Mouse (Mus musculus) ES-E14 (cell line): ENCODE data around the gene Dtnb. TPM values are rescaled to one million over a fixed set of nuclear protein-coding genes. Genes with fewer than 3 reads are reported as not detected.

Experiments used
- DNase-seq: peaks from one replicate; pipeline ENCODE4 v3.0.0-alpha.2; 2013; ENCODE audit warnings: low read depth, low spot score
- H3K27ac ChIP-seq: 2 replicates; pipeline ENCODE4 v1.5.1; 2012; ENCODE audit warnings: low read depth, mild to moderate bottlenecking, low read length, moderate library complexity, mixed read lengths; ENCODE audit not compliant: poor library complexity, insufficient read depth, severe bottlenecking
- H3K36me3 ChIP-seq: 2 replicates; pipeline ENCODE4 v1.6.1; 2012; ENCODE audit warnings: mild to moderate bottlenecking, low read length, moderate library complexity, mixed read lengths; ENCODE audit not compliant: control insufficient read depth, poor library complexity, insufficient read depth, severe bottlenecking
- H3K4me1 ChIP-seq, 2 experiments: fragments of 150-350 bp in 1 of 2; sonication (generic) in 1 of 2; 2 replicates each; pipeline ENCODE4 v1.6.1; 2012; ENCODE audit warnings: low read length in 2 of 2, mild to moderate bottlenecking in 1 of 2, mixed read lengths in 1 of 2; ENCODE audit not compliant: control insufficient read depth in 2 of 2, insufficient read depth in 2 of 2, poor library complexity in 1 of 2
- H3K4me3 ChIP-seq, 2 experiments: fragments of 150-350 bp in 1 of 2; sonication (generic) in 1 of 2; 2 replicates each; pipeline ENCODE4 v1.5.1; 2012; ENCODE audit warnings: low read length in 2 of 2, low read depth in 1 of 2, mild to moderate bottlenecking in 1 of 2, mixed read lengths in 1 of 2; ENCODE audit not compliant: insufficient read depth in 1 of 2, poor library complexity in 1 of 2, severe bottlenecking in 1 of 2
- H3K9ac ChIP-seq: 2 replicates; pipeline ENCODE4 v1.6.1; 2012; ENCODE audit warnings: low read depth, mild to moderate bottlenecking, low read length, mixed read lengths; ENCODE audit not compliant: poor library complexity, insufficient read depth, severe bottlenecking
- H3K9me3 ChIP-seq: fragments of 150-350 bp; sonication (generic); 2 replicates; pipeline ENCODE4 v1.6.1; 2012; ENCODE audit warnings: low read depth, mild to moderate bottlenecking, low read length; ENCODE audit not compliant: control insufficient read depth, insufficient read depth
- CHD2 ChIP-seq: IDR thresholded peaks from 2 replicates; pipeline ENCODE4 v1.6.1; 2014; ENCODE audit warnings: mild to moderate bottlenecking, low read depth, low read length, inconsistent platforms
- HCFC1 ChIP-seq: IDR thresholded peaks from 2 replicates; pipeline ENCODE4 v1.6.1; 2012; ENCODE audit warnings: low read length, inconsistent platforms, borderline replicate concordance; ENCODE audit not compliant: insufficient read depth
- MAFK ChIP-seq: IDR thresholded peaks from 2 replicates; pipeline ENCODE4 v1.6.1; 2014; ENCODE audit warnings: mild to moderate bottlenecking, low read depth, low read length, inconsistent platforms; ENCODE audit not compliant: insufficient read depth
- ZC3H11A ChIP-seq: IDR thresholded peaks from 2 replicates; pipeline ENCODE4 v1.6.1; 2012; ENCODE audit warnings: low read depth, mild to moderate bottlenecking, inconsistent platforms, low read length, borderline replicate concordance
- ZNF384 ChIP-seq: IDR thresholded peaks from 2 replicates; pipeline ENCODE4 v1.6.1; 2012; ENCODE audit warnings: low read depth, low read length, inconsistent platforms
- in situ Hi-C, 2 experiments: fragments of 600-800 bp; cut with MboI; formaldehyde crosslinking; loops; one replicate each; pipeline ENCODE4 v1.15.1; 2025; ENCODE audit warnings: low sequenced_read_pairs in 2 of 2, inconsistent platforms in 1 of 2; ENCODE audit not compliant: unreplicated experiment in 2 of 2
- total RNA-seq: library from RNA; depleted of rRNA; stranded (reverse); fragments of 300-350 nt; gene quantifications from 2 replicates; pipeline ENCODE4 v1.2.3, GENCODE M21; 2012

The Dtnb gene
- total RNA-seq, 1 experiment = 31.2 TPM

DNA sequence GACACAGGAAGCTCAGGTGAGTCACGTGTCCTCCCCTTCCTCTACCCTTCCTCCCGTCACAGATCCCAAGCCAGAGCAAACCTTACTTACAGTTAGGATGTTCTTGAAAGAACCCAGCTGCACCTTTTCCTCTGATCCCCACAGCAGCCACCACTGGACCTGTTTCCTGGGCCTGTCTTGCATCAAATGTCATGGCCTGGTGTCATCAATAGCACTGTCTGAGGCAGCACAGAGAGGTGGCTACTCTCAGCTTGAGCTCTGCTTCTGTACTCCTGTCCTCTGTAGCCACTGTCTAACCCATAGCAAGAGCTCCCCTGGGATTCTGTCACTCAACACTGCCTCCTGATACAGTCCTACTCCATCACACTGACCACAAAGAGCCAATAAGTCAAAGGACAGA, 207.5 kb downstream of the Dtnb start:
- no peak overlapping the region for H3K27ac ChIP-seq
- TF ChIP-seq ZC3H11A (no peak), HCFC1 (no peak), CHD2 (no peak), ZNF384 (no peak), MAFK (no peak)
- H3K4me1 ChIP-seq = peaks cover 0 to 22% of the 10 kb centered on the region in 2 experiments; a peak in 3 of 4 replicates
- H3K9ac ChIP-seq = no peak overlapping the region
- no peak for DNase-seq
- no peak overlapping the region for H3K4me3 ChIP-seq
- no peaks in the 10 kb centered on the region for H3K9me3 ChIP-seq
- H3K36me3 ChIP-seq = no peaks in the 10 kb centered on the region; the same call in 1 of the 2 replicates
- in situ Hi-C loops = no loop called here

DNA sequence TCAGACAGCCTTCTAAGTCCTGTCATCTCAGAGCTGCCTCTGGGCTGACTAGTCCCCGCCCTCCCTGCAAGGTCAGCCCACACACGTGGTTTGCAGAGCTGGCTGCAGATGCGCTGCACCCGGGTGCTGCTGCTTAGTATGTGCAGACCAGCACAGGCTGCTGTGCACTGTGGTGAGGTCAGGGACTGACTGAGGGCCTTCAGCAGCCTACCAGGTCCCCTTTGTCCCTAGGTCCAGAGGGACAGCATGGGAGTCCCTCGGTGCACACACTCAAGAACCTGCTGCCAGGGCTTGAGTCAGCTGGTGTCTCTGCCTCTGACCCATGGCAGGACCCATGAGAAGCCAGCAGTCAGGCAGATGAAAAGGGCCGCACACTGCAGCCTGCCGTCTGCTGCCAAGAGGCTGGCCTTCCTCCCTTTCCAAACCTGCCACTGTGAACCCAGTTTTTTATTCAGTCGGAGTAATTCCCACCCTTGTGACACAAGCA, 208.3 kb downstream of the Dtnb start:
- Histone ChIP-seq H3K9ac (no peak overlapping the region; the same call in 1 of the 2 replicates), H3K27ac (peak overlapping the region; percentile 77), H3K36me3 (no peaks in the 10 kb centered on the region; the same call in 1 of the 2 replicates), H3K9me3 (no peaks in the 10 kb centered on the region), H3K4me1 (peaks cover 0 to 24% of the 10 kb centered on the region in 2 experiments; a peak in 3 of 4 replicates), H3K4me3 (no peak overlapping the region; a peak in 1 of 4 replicates)
- in situ Hi-C loops = no loop called here
- TF ChIP-seq CHD2 (no peak), ZC3H11A (no peak), ZNF384 (no peak), MAFK (no peak), HCFC1 (no peak)
- DNase-seq = no peak

DNA sequence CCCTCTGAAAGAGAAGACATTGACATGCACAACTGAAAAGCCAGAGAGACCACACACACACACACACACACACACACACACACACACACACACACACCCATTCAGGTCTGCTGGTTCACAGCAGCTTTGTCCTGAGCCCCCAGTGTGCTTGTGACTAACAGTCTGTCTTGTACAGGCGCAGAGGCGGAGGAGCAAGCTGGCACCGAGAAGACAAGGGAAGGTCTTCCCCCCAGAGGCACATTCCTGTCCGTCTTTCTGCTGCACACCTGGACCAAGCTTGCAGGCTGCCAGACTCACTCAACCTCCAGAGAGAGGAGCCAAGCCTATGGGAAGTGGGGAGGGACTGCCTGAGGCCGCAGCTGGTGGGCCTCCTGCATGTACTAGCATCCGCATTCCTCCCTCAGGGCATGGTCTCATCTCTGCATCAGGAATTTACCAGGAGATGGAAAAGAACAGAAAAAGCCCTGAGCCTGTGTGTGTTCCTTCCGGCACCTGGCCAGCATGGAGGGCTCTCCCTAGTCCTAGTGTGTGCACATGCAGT, 208.8 kb downstream of the Dtnb start:
- no peak for TF ChIP-seq MAFK
- TF ChIP-seq CHD2 = no peak
- TF ChIP-seq HCFC1 = no peak
- no peak for TF ChIP-seq ZNF384
- no peak for TF ChIP-seq ZC3H11A
- Histone ChIP-seq H3K9me3 (no peaks in the 10 kb centered on the region), H3K27ac (peak overlapping the region; percentile 77), H3K4me1 (peaks cover 0 to 22% of the 10 kb centered on the region in 2 experiments; a peak in 3 of 4 replicates), H3K36me3 (no peaks in the 10 kb centered on the region), H3K9ac (no peak overlapping the region), H3K4me3 (peak overlapping the region; percentile 10 to 19; a peak in 1 of 4 replicates)
- in situ Hi-C loops = no loop called here
- DNase-seq = peak; percentile 50

DNA sequence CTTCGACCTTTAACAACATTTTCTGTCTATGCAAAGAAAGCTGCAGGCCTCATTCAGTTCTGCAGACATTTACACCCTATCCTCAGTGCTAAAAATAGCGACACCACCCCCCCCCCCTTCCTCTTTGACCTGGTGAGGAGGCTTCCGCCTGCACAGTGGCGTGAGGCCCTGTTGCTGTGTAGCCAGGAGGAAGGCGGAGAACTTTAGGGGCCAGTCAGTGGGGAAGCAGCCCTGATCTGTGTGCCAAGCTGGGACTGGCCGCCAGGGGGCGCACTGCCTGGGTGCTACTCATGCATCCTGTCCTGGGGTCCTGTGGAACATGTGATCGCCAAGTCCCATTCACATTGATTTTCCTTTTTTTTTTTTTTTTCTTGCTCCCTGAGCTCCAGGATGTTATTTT, 209.3 kb downstream of the Dtnb start:
- Histone ChIP-seq H3K36me3 (no peaks in the 10 kb centered on the region), H3K9ac (no peak overlapping the region), H3K27ac (peak overlapping the region; percentile 77; the same call in 1 of the 2 replicates), H3K4me3 (0 out of 4 replicates have a peak overlapping the region, but pooled peaks of 1 of the 2 experiments have one; percentile 19), H3K4me1 (peaks cover 0 to 22% of the 10 kb centered on the region in 2 experiments; a peak in 3 of 4 replicates), H3K9me3 (no peaks in the 10 kb centered on the region)
- peak; percentile 81 for DNase-seq
- TF ChIP-seq HCFC1 (no peak), ZNF384 (0 out of 2 replicates have a peak, but pooled peaks have one; percentile 16)
- in situ Hi-C loops = no loop called here
